Mouse (Mus musculus) liver, embryonic 16.5 days (tissue): ENCODE data around the gene Hmgn2. TPM values are rescaled to one million over a fixed set of nuclear protein-coding genes. Genes with fewer than 3 reads are reported as not detected.
"Not testable (repeated sequence)": the region's sequence is repeated elsewhere in the genome, so short reads cannot be mapped to it uniquely, and the experiment has no call there.

Experiments
- ATAC-seq: fragments of 200-750 bp; cut with Nextera tagmentation; 2 replicates; pipeline ENCODE4 v1.8.0; 2017; ENCODE audit warnings: low read depth, mild to moderate bottlenecking, moderate number of reproducible peaks, moderate library complexity
- H3K27ac ChIP-seq: fragments of 300-500 bp; sonication (generic); 2 replicates; pipeline ENCODE4 v1.5.1; 2014; ENCODE audit warnings: mild to moderate bottlenecking, low read length
- H3K27me3 ChIP-seq: fragments of 300-500 bp; sonication (generic); 2 replicates; pipeline ENCODE4 v1.6.1; 2014; ENCODE audit warnings: low read depth, low read length, mixed read lengths; ENCODE audit not compliant: control insufficient read depth, insufficient read depth
- H3K36me3 ChIP-seq: fragments of 300-500 bp; sonication (generic); 2 replicates; pipeline ENCODE4 v1.6.1; 2014; ENCODE audit warnings: mild to moderate bottlenecking; ENCODE audit not compliant: control insufficient read depth, insufficient read depth
- H3K4me1 ChIP-seq: fragments of 300-500 bp; sonication (generic); 2 replicates; pipeline ENCODE4 v1.6.1; 2014; ENCODE audit warnings: low read depth, low read length, mixed read lengths; ENCODE audit not compliant: control insufficient read depth
- H3K4me2 ChIP-seq: fragments of 300-500 bp; sonication (generic); 2 replicates; pipeline ENCODE4 v1.6.1; 2014; ENCODE audit warnings: low read depth, low read length, mixed read lengths
- H3K4me3 ChIP-seq: fragments of 300-500 bp; sonication (generic); 2 replicates; pipeline ENCODE4 v1.5.1; 2014; ENCODE audit warnings: low read depth, mild to moderate bottlenecking, low read length
- H3K9ac ChIP-seq: fragments of 300-500 bp; sonication (generic); 2 replicates; pipeline ENCODE4 v1.6.1; 2014; ENCODE audit warnings: low read depth, low read length
- H3K9me3 ChIP-seq: fragments of 300-500 bp; sonication (generic); replicated peaks from 2 replicates; pipeline ENCODE4 v1.6.1; 2016; ENCODE audit warnings: low read length; ENCODE audit not compliant: control insufficient read depth
- WGBS: fragments of 180-500 bp; shearing (Covaris S2); extraction: QIAGEN DNeasy Blood & Tissue Kit; methylation state at CpG from one replicate; pipeline ENCODE4 v1.1.7; 2014; ENCODE audit not compliant: insufficient replicate concordance; 5-methylcytosine and 5-hydroxymethylcytosine counted together
- polyA plus RNA-seq: library from polyadenylated mRNA; unstranded; fragments of >200 nt; fragmentation: Nextera tagmentation; extraction: Ambion mirVana; gene quantifications from 2 replicates; pipeline ENCODE4 v1.2.1, GENCODE M21; 2015

The Hmgn2 gene
- polyA plus RNA-seq, 1 experiment from 2014 or later, result 517 TPM

DNA sequence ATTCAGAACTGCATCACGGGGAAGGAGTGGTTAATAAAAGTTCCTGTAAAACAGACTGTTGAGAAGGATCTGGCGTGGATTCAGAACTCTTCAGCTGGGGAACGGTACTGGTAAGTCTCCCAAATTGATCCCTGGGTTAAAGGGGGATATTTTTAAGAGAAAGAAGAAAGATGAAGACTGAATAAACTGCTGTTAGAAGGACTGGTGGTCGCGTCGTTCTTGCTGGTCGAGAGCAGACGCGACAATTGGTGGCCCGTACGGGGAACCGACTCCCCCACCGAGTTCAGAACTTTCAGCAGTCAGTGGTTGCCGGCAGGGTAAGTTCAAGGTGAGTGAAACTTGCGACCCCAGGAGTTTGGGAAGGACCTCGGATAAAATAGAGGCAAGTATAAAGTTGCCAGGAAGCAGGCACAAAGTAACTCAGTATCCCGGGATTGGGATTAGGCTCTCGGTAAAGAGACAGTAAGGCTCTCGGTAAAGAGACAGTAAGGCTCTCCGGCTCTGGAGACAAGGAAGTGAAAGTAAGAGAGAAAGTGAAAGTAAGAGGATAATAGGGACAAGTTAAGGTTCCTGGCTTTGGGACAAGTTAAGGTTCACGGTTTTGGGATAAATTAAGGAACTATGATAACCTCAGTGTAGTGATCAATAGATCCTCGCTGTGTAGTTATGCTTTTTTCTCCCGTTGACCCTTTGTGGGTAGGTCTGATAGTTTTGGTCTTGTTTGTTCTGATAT, 50.2 kb downstream of the Hmgn2 start:
- not testable (repeated sequence) for H3K4me2 ChIP-seq, H3K4me3 ChIP-seq, H3K36me3 ChIP-seq, H3K9ac ChIP-seq, ATAC-seq, H3K4me1 ChIP-seq, H3K27me3 ChIP-seq, H3K9me3 ChIP-seq, H3K27ac ChIP-seq
- 75% methylated on average over 14 of the region's 23 CpGs for WGBS

Other genes with a start within 250 kb of the Hmgn2 start
- 7.6 and 7.9 TPM in 2 replicates for gene Arid1a, start 211.9 kb downstream of the Hmgn2 start, polyA plus RNA-seq
- gene Rps6ka1, start 80.9 kb downstream of the Hmgn2 start, polyA plus RNA-seq, result 69.9 and 79.4 TPM in 2 replicates
- gene Dhdds, start 32.3 kb upstream of the Hmgn2 start, polyA plus RNA-seq, result 17.4 and 20.2 TPM in 2 replicates
- gene Lin28a, start 50.2 kb upstream of the Hmgn2 start, polyA plus RNA-seq, result 1.1 and 1.5 TPM in 2 replicates
- gene Zfp683, start 85.2 kb upstream of the Hmgn2 start, polyA plus RNA-seq, result not detected in 2 replicates
- gene Crybg2, start 92.2 kb upstream of the Hmgn2 start, polyA plus RNA-seq, result 0.61 and 0.68 TPM in 2 replicates
- 56.1 and 56.8 TPM in 2 replicates for gene Cd52, start 126.4 kb upstream of the Hmgn2 start, polyA plus RNA-seq
- gene Ubxn11, start 133.9 kb upstream of the Hmgn2 start, polyA plus RNA-seq, result 1.3 TPM in 2 replicates
- gene Sh3bgrl3, start 160.1 kb upstream of the Hmgn2 start, polyA plus RNA-seq, result 142 and 161 TPM in 2 replicates
- 42.3 and 47.7 TPM in 2 replicates for gene Cep85, start 218.5 kb upstream of the Hmgn2 start, polyA plus RNA-seq
- gene Gm7534, start 234.4 kb upstream of the Hmgn2 start, polyA plus RNA-seq, result not detected in 2 replicates